Mouse (Mus musculus) induced T-regulatory cell, adult 2 months (primary cell): ENCODE data around the gene Ahdc1.

ENCODE experiments used
- DNase-seq: peaks from one replicate; pipeline ENCODE4 v3.0.0-alpha.2; 2012; ENCODE audit warnings: low read depth

The Ahdc1 gene

DNA sequence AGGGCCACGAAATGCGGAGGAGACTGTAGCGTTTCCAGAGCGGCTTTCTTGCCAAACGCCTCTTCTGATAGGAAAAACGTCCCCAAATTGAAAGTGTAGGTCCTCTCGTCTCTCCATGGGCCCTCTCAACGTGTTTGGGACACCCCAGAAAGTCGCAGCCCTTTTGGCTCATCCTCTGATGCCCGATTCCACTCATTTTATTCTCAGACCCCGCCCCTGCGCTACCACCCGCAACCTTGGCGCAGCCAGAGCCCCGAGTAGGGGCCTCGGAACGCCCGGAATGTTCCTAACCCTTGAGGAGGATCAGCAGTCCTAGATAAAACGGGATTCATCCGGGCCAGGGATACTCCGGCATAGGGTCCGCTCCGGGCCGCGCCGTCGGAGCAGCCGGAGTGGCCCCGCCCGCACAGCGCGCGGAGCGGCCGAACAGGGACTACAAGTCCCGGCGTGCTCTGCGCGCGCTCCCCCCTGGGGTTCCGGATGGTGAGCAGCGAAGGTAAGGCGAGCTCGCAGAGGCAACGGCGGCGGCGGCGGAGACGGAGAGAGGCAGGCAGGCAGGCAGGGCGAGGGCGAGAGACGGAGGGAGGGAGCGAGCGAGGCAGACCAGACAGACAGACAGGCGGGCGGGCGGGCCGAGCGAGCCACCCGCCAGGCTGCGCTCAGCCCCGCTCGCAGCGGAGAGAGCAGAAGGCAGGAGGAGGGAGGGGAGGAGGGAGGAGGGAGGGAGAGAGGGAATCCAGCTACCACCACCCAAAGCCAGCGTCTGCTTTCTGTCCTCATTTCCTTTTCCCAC lies at the start of gene Ahdc1:
Gene Ahdc1 (plus strand): TSS at position 233 of the 793 bp plus-strand sequence.
- peak; percentile 95 for DNase-seq

GRCm38 (mm10) chr4:132961866-132962265 lies 49.2 kb upstream of the Ahdc1 start:
- no peak for DNase-seq

DNA sequence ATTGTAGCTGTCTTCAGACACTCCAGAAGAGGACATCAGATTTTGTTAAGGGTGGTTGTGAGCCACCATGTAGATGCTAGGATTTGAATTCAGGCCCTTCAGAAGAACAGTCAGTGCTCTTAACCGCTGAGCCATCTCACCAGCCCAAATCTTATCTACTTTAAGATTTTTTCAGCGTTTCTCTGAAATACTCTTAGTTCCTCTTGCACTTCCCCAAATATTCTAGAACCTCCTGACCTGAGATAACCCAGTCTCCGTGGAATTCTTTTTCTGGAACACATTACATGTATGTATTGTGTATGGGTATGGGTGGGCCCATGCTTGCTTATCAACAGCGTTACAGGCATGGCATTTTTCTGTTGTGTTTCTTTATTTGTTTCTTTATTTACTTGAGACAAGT lies 48.4 kb upstream of the Ahdc1 start:
- DNase-seq = no peak

DNA sequence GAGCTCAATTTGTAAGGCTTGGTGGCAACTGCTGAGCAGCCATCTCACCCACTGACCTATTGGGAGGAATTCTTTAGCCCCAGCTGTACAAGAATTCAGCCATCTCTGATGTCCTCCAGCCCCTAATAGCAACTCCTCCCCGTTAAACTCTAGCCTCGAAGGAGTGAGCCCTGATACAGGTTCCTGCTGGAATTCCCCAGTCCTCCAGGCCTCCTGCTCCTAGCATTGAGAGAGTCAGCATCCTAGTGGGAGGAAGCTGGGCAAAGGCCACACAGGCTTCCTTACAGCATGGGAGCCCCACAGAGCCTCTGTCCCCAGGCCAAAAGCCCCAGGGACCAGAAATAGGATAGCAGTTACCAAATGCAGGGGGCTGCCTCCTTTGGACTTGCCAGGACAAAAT lies 47.6 kb upstream of the Ahdc1 start:
- DNase-seq = no peak

- no peak for DNase-seq
Observed at GRCm38 (mm10) chr4:132964064-132964463, 47.0 kb upstream of the Ahdc1 start.

DNA sequence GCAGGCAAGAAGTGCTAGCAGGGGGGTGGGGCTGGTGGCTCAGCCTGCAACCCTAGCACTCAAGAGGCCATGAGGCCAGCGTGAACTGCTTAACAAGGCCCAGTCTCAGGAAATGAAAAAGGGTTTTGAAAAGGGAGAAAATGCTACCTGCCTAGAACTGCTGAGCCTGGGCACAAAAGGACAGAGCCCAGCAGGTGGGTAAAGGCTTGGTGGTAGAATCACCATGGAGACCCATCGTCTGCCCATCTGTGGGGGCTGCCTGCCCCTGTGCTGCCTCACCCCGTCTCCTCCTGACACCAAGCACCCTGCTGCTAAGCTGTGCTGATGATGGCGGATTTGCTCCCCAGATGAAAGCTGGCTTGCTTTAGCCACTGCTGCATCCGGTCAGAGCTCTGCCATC lies 46.6 kb upstream of the Ahdc1 start:
- DNase-seq = no peak

DNA sequence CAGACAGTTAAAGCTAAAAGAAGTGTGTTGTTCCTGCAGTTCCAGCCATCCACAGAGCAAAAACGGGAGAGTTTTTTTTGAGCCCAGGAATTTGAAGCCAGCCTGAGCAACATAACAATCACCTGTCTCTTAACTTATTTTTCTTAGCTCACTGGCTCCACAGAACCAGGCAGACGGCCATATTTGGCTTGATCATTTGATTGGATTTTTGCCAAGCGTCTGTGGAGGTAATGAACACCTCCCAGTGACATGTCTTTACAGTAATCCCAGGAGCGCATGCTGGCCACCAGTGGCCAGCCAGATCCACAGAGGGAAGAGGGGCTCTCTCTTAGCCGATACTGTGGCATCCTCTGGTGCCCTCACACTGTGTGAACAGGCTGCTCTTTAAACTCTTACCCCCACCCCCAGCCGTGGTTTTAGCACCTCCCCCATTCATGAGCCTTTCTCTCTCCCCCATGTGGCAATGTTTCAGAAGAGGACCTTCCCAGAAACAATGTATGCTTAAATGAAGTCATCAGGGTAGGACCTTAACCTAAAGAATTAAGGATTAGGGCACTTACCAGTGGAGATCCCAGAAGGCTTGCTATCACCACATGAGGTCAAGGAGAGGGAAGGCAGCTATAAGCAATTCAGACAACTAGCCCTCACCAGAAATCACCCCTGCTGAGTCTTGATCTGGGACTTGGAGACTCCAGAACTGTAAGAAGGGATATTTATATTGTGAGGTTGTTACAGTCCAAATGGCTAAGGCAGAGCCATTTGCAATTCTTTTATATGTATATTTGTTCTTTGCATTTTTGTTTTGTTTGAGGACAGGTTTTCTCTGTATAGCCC lies 42.7 kb upstream of the Ahdc1 start:
- no peak for DNase-seq

DNA sequence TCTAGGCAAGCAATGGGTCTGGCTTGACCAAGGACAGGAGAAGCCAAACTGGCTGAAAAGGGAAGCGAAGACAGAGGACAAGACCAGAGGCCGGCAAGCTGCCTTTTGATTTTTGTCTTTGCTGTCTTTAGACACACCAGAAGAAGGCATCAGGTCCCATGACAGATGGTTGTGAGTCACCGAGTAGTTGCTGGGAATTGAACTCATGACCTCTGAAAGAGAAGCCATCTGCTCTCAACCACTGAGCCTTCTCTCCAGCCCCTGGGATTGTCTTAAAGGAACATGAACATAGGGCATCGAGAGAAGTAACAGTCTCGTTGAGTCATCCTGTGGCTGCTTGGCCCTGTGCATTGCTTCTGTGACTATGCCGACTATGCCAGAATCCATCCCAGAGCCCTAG lies 39.5 kb upstream of the Ahdc1 start:
- DNase-seq = no peak

DNA sequence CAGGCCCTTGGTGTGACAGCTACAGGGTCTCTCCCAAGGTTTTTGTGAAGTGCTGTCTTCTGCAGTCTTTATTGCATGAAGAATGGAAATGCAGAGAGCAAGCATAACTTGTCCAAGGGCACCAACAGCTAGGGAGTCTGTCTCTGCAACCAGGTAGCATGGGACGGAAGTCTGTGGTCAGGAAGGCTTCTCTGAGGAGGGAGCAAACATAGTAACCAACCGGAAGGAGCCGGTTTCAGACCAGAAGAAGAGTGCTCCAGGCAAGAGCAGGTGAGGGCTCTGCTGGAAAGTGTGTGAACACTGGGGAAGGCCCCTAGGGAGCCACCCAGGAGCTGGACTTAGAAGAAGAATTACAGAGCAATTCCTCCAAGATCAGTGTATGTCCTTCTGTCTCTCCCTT lies 39.0 kb upstream of the Ahdc1 start:
- peak; percentile 84 for DNase-seq

- no peak for DNase-seq
Observed at GRCm38 (mm10) chr4:132972556-132972955, 38.5 kb upstream of the Ahdc1 start.

GRCm38 (mm10) chr4:132973186-132973585 lies 37.9 kb upstream of the Ahdc1 start:
- DNase-seq = peak; percentile 61

DNA sequence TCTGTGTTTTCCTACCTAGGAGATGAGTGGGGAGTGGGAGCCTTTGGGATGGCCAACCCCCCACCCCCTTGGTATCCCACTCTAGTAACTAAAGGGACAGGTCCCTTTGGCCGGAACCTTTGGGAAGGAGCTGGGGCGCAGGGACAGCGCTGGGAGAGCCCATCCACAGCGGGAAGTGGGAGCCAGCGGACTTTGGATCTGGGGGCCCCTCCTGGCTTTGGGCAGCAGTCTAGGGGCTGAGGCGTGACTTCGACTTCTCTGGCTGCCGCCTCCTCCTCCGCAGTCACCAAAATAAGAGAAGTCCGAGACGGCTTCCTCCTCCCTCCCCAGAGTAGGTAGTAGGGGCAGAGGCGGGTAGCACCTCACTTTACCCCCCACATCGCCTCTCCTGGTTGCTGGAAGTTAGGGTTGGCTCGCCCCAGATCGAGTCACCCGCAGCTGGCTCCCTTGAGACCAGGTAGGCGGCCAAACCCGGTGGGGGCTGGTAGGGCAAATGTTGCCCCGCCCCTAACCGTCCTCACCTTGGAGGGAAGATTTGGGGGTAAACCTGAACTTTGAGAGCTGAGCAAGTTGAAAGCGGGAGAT lies 37.2 kb upstream of the Ahdc1 start, which contains the start of gene Fgr:
Gene Fgr (plus strand): TSS at position 282 of the 585 bp plus-strand sequence.
- peak; percentile 60 for DNase-seq

- no peak for DNase-seq
Observed at GRCm38 (mm10) chr4:132974904-132975303, 36.2 kb upstream of the Ahdc1 start.

GRCm38 (mm10) chr4:132975791-132976190 lies 35.3 kb upstream of the Ahdc1 start:
- DNase-seq = peak; percentile 59

DNA sequence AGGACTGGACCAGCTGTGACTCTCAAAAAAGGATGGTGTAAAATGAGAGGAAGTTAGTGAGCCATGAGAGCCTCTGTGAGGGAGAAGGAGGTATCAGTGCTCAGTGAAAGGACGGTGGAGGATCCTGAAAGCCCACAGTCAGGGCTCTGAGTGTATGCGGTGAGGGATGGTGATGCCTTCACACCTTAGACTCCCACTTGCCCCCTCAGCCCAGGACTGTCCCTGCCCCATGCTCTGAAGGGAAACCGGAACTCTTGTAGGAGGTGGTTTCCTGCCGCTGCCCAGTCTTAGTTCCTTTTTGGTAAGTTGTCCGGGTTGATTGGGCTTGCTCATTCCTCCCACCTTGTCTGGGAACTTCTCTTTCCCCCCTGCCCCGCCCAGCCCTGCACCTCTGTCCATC lies 34.3 kb upstream of the Ahdc1 start:
- peak; percentile 81 for DNase-seq

DNA sequence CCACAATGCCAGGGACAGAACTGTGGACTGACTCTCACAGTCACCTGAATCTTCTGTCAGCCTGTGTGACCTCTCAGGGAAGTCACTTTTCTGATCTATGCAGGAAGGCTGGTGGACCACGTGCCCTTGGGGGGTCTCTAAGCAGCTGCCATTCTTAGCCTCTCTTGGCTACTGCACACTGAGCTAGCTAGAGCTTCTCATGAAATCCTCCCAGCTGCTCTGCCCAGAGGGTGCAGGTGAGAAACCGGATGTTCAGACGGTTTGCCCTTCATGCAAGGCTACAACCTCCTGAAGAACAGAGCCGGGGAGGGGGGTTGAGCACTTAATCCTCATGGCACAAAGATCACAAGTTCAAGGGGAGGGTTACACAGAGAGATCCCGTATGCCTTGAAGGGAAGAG lies 33.5 kb upstream of the Ahdc1 start:
- peak; percentile 69 for DNase-seq

DNA sequence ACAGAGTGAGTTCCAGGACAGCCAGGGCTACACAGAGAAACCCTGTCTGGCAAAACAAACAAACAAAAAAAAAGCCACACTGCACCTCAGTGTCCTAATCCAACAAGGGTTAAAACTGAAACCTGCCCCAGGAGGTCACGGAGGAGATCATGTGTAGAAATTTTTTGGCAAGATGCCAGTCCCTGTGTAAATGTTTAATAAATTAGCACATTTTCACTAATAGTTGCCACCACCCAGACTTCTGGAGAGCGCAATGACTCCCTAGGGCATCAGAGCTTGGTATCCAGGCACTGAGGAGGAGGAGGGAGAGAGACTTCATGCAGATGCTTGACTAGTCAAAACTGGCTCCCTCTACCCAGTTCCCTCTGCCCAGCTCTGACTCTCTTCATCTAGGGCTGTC lies 31.9 kb upstream of the Ahdc1 start:
- no peak for DNase-seq

DNA sequence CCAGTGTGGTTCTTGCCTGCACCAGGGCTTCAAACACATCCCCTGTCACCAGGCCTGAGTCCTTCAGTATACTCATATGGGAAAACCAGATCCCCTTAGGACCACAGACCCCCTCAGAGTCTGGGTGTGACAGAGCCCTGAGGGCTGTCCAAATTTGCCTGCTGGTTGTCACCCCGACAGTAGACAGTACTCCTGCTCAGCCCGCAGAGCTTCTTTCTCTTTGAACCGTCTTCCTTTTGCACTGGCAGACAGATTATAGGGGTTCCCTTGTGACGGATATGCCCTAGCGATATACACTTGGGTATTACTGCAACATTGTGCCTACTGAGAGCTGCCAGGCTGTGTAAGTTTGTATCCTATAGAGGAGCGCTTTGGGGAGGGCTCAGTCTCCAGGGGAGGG lies 29.4 kb upstream of the Ahdc1 start:
- no peak for DNase-seq

DNA sequence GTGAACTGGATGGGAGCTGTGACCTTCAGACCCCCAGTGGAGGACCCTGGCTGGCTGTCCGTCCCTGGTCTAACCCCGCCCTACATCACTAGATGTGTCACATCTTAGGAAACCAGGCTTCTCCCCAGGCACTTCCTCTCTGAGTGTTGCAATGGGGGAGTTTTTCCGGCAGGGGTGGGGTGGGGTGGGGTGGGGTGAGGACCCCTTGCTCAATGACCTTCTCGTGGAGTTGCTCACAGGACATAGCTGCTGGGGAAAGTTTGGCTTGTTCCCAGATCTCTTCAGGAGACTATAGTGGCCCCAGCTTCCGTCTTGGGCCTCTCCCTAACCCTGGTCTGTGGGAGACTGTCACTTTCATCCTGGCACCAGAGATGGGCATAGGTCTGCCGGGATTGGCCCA lies 28.1 kb upstream of the Ahdc1 start:
- DNase-seq = no peak

DNA sequence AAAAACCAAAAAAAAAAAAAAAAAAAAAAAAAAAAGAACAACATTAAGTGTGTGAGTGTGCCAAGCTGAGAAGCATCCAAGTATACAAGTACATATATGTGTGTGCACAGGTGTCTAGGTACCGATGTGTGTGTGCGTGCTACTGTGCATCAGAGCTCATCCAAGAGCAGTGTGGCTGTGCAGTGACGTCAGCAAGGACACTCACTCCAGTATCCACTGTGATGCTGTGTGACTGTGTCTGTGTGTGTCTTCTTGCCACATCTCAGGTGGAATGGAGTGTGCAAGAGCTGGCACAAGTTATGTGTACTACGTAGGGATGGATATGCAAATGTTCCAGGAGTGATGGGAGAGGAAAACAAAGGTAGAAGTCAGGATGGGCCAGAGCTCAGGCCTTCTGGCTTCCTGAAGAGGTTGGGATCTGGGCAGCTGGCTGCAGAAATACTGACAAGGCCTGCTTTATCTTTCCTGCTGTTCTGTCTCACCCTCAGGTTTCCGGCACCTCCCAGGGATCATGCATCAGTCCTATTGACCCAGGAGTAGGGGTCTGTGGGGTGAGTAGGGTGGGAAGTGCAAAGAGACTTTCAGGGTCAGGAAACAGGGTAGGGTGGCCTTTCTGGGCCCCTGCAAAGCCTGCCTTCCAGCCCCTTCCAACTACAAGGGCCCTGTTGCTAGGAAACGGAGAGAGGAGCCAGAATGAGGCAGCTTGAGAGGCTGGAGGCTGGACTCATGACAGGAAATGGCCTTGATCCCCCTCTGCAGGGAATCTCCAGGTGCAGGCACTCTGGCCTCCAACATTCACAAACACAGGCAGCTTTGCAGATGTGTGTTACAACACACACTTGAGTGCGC lies 27.2 kb upstream of the Ahdc1 start:
- DNase-seq = no peak

GRCm38 (mm10) chr4:132988581-132989355 lies 22.3 kb upstream of the Ahdc1 start:
- no peak for DNase-seq
